ENCODE assay signal across 11 mouse cellular contexts in the genomic region with DNA sequence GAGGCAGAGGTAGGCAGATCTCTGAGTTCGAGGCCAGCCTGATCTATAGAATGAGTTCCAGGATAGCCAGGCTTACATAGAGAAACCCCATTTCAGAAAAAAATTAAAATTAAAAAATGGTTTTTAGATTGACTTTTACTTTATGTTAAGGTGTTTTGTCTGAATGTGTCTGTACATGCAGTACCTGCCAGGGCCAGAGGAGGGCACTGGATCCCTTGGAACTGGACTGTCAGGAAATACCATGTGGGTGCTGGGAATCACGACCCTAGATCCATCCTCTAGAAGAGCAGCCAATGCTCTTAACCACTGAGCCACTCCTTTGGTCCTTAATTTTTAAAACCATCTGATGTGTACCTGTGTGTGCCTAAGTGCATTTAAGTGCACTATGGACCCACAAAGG. TPM values are rescaled to one million over a fixed set of nuclear protein-coding genes. Genes with fewer than 3 reads are reported as not detected.
A peak's percentile ranks its signal among the peaks of the same experiment; 100 is the strongest.
DNase-seq lines count a peak whose midpoint lies in the region; ATAC-seq and TF ChIP-seq lines count a peak whose summit lies in the region.
"Had no signal": no experiment of that assay in that cellular context is flagged by ENCODE, and none has a peak within 500 bp of the region (broad histone marks: within the 10 kb centered on the region; RNA-seq: fewer than 3 reads in every experiment).

No protein-coding gene starts in this region.

- no peak overlapping the region for H3K4me2 ChIP-seq in hindbrain, postnatal 0 days (ENCODE audit: low read depth, low read length)
- no peak overlapping the region for H3K4me2 ChIP-seq in hindbrain, embryonic 12.5 days (replicated peaks)

- 85% methylated on average over 2 of the region's 2 CpGs for WGBS in hindbrain, postnatal 0 days
- 88% methylated on average over 2 of the region's 2 CpGs for WGBS in hindbrain, embryonic 12.5 days
- 96% methylated on average over 2 of the region's 2 CpGs for WGBS in thymus, adult 2 months

- no peaks in the 10 kb centered on the region for H3K9me3 ChIP-seq in hindbrain, postnatal 0 days (ENCODE audit: low read length)
- H3K9me3 ChIP-seq in hindbrain, embryonic 12.5 days (replicated peaks) = peaks cover 6% of the 10 kb centered on the region; the same call in 1 of the 2 replicates

- H3K4me1 ChIP-seq in hindbrain, postnatal 0 days (ENCODE audit: insufficient read depth, low read length) = no peaks in the 10 kb centered on the region
- H3K4me1 ChIP-seq in hindbrain, embryonic 12.5 days = no peaks in the 10 kb centered on the region
- no peaks in the 10 kb centered on the region for H3K4me1 ChIP-seq in thymus, adult 2 months (replicated peaks; ENCODE audit: control insufficient read depth, insufficient read depth, low read length)

- H3K4me3 ChIP-seq in hindbrain, postnatal 0 days (ENCODE audit: low read length) = no peak overlapping the region
- no peak overlapping the region for H3K4me3 ChIP-seq in hindbrain, embryonic 12.5 days
- no peak overlapping the region for H3K4me3 ChIP-seq in thymus, adult 2 months (ENCODE audit: control insufficient read depth, insufficient read depth, low read length)

- no peak for ATAC-seq in hindbrain, postnatal 0 days
- ATAC-seq in hindbrain, embryonic 12.5 days (ENCODE audit: low FRiP score) = no peak
- ATAC-seq in cerebellum, adult (ENCODE audit: insufficient number of reproducible peaks, low FRiP score, low TSS enrichment) = no peak

- H3K9ac ChIP-seq in hindbrain, postnatal 0 days (replicated peaks; ENCODE audit: low read length) = no peak overlapping the region
- H3K9ac ChIP-seq in hindbrain, embryonic 12.5 days = no peak overlapping the region

- TF ChIP-seq CTCF in hindbrain, postnatal 0 days (IDR thresholded peaks at IDR 0.05; ENCODE audit: low read depth) = peak; percentile 37; the same call in 1 of the 2 replicates
- TF ChIP-seq CTCF in thymus, adult 2 months (IDR thresholded peaks at IDR 0.05; ENCODE audit: borderline replicate concordance, control insufficient read depth, extremely low read depth, insufficient read depth, low read length, poor library complexity) = no peak
- TF ChIP-seq CTCF in brain, embryonic 14.5 days (IDR thresholded peaks at IDR 0.05; ENCODE audit: borderline replicate concordance, extremely low read depth, insufficient read depth, insufficient read length) = peak; percentile 46; the same call in 1 of the 2 replicates

- no peak overlapping the region for H3K27ac ChIP-seq in hindbrain, postnatal 0 days
- H3K27ac ChIP-seq in hindbrain, embryonic 12.5 days = no peak overlapping the region
- H3K27ac ChIP-seq in thymus, adult 2 months (ENCODE audit: control insufficient read depth, insufficient read depth, low read length) = no peak overlapping the region
- H3K27ac ChIP-seq: macrophage had no signal

- no peak for DNase-seq in hindbrain, postnatal 0 days (ENCODE audit: low spot score)
- peak; percentile 19 for DNase-seq in thymus, adult 2 months
- DNase-seq in thymus, adult 18-20 months = no peak
- DNase-seq in brain, embryonic 14.5 days (ENCODE audit: low read depth) = no peak
- peak; percentile 49 for DNase-seq in thymus, postnatal 4 days
- no peak for DNase-seq in ovary, postnatal 14 days (ENCODE audit: low spot score)
- DNase-seq: gastrocnemius, postnatal 36 days; heart, postnatal 36 days had no signal

- H3K36me3 ChIP-seq in hindbrain, postnatal 0 days (ENCODE audit: insufficient read depth, low read length) = 0 out of 2 replicates have a peak, but pooled peaks cover 4% of the 10 kb centered on the region
- peaks cover 54% of the 10 kb centered on the region for H3K36me3 ChIP-seq in hindbrain, embryonic 12.5 days
- H3K36me3 ChIP-seq in thymus, adult 2 months (ENCODE audit: control insufficient read depth, insufficient read depth, low read length) = peaks cover 18% of the 10 kb centered on the region

- no peak for TF ChIP-seq POLR2A in thymus, adult 2 months (IDR thresholded peaks at IDR 0.05; ENCODE audit: control insufficient read depth, extremely low read depth, insufficient read depth, low read length, poor library complexity)
- TF ChIP-seq POLR2A in brain, embryonic 14.5 days (IDR thresholded peaks at IDR 0.05; ENCODE audit: borderline replicate concordance, extremely low read depth, insufficient read depth, insufficient read length, poor library complexity, severe bottlenecking) = no peak

- no peaks in the 10 kb centered on the region for H3K27me3 ChIP-seq in hindbrain, postnatal 0 days (ENCODE audit: insufficient read depth, low read length)
- no peaks in the 10 kb centered on the region for H3K27me3 ChIP-seq in hindbrain, embryonic 12.5 days
- H3K27me3 ChIP-seq in thymus, adult 2 months (ENCODE audit: control insufficient read depth, insufficient read depth, low read length) = no peaks in the 10 kb centered on the region

RNA-seq across cellular contexts. Expression of a gene that starts 43.8 kb away (rescaled TPM):
- 81.7 and 97.8 TPM in 2 replicates for total RNA-seq in hindbrain, postnatal 0 days (2014; rRNA removed)
- 31.0 and 32.0 TPM in 2 replicates for polyA plus RNA-seq in hindbrain, postnatal 0 days (2015; fragmentation: Nextera tagmentation; extraction: Ambion mirVana)
- polyA plus RNA-seq in hindbrain, embryonic 12.5 days (2016; fragmentation: Nextera tagmentation; extraction: Ambion mirVana) = 79.9 and 83.9 TPM in 2 replicates
- polyA plus RNA-seq in thymus, adult 2 months (2012; rRNA removed) = 97.4 and 109 TPM in 2 replicates
- 104 and 118 TPM in 2 replicates for polyA plus RNA-seq in brain, embryonic 14.5 days (2012; rRNA removed)

Comparison
In these comparisons a context has a peak if more than half of its experiments do, and no peak if none do; other contexts are left out.
1. DNase-seq: peak in thymus, adult 2 months (single experiment) and thymus, postnatal 4 days (single experiment); none in hindbrain, postnatal 0 days (single experiment), thymus, adult 18-20 months (0 of 2), brain, embryonic 14.5 days (single experiment) and ovary, postnatal 14 days (single experiment).